Mouse (Mus musculus) stomach, postnatal 0 days (tissue): ENCODE measurements around the gene Ptov1. TPM values are rescaled to one million over a fixed set of nuclear protein-coding genes. Genes with fewer than 3 reads are reported as not detected.

Source experiments
- ATAC-seq: fragments of 200-750 bp; cut with Nextera tagmentation; 2 replicates; pipeline ENCODE4 v1.8.0; 2017; ENCODE audit not compliant: low FRiP score, low TSS enrichment
- DNase-seq: peaks from one replicate; pipeline ENCODE4 v3.0.0-alpha.2; 2016; ENCODE audit warnings: low spot score
- H3K27ac ChIP-seq: fragments of 300-500 bp; sonication (generic); replicated peaks from 2 replicates; pipeline ENCODE4 v1.5.1; 2014; ENCODE audit warnings: mild to moderate bottlenecking, control low read depth
- H3K27me3 ChIP-seq: fragments of 300-500 bp; sonication (generic); 2 replicates; pipeline ENCODE4 v1.6.1; 2014; ENCODE audit warnings: low read length; ENCODE audit not compliant: control insufficient read depth, insufficient read depth
- H3K36me3 ChIP-seq: fragments of 300-500 bp; sonication (generic); 2 replicates; pipeline ENCODE4 v1.6.1; 2014; ENCODE audit warnings: low read length, mixed read lengths; ENCODE audit not compliant: control insufficient read depth, insufficient read depth
- H3K4me1 ChIP-seq: fragments of 300-500 bp; sonication (generic); replicated peaks from 2 replicates; pipeline ENCODE4 v1.6.1; 2014; ENCODE audit warnings: antibody characterized with exemption; ENCODE audit not compliant: control insufficient read depth, insufficient read depth
- H3K4me2 ChIP-seq: fragments of 300-500 bp; sonication (generic); replicated peaks from 2 replicates; pipeline ENCODE4 v1.6.1; 2014; ENCODE audit warnings: low read depth, mild to moderate bottlenecking, control low read depth, moderate library complexity
- H3K4me3 ChIP-seq: fragments of 300-500 bp; sonication (generic); 2 replicates; pipeline ENCODE4 v1.5.1; 2014; ENCODE audit warnings: low read depth, low read length, control low read depth
- H3K9ac ChIP-seq: fragments of 300-500 bp; sonication (generic); 2 replicates; pipeline ENCODE4 v1.6.1; 2014; ENCODE audit warnings: mild to moderate bottlenecking, low read length, control low read depth, mixed read lengths
- H3K9me3 ChIP-seq: fragments of 300-500 bp; sonication (generic); 2 replicates; pipeline ENCODE4 v1.6.1; 2016; ENCODE audit warnings: low read length; ENCODE audit not compliant: control insufficient read depth
- CTCF ChIP-seq: IDR thresholded peaks from 2 replicates; pipeline ENCODE4 v1.5.1; 2016; ENCODE audit warnings: antibody characterized with exemption, low read depth, mild to moderate bottlenecking, moderate library complexity
- EP300 ChIP-seq: optimal IDR thresholded peaks from 2 replicates; pipeline ENCODE3; 2016; ENCODE audit warnings: antibody characterized with exemption
- WGBS: fragments of 180-500 bp; shearing (Covaris S2); extraction: QIAGEN DNeasy Blood & Tissue Kit; methylation state at CpG from one replicate; pipeline ENCODE4 v1.1.7; 2014; 5-methylcytosine and 5-hydroxymethylcytosine counted together
- polyA plus RNA-seq: library from polyadenylated mRNA; unstranded; fragments of >200 nt; fragmentation: Nextera tagmentation; extraction: Ambion mirVana; gene quantifications from 2 replicates; pipeline ENCODE4 v1.2.1, GENCODE M21; 2015

Gene Ptov1
- polyA plus RNA-seq, 1 experiment from 2014 or later: 159 TPM

GRCm38 (mm10) chr7:44856265-44856916 lies 13.2 kb downstream of the Ptov1 start:
- WGBS: 57% methylated on average over 9 of the region's 9 CpGs

GRCm38 (mm10) chr7:44855036-44855435 lies 14.6 kb downstream of the Ptov1 start:
- peak; percentile 3; the same call in 1 of the 2 replicates for ATAC-seq
- Histone ChIP-seq H3K4me2 (peak overlapping the region; percentile 88), H3K9ac (0 out of 2 replicates have a peak overlapping the region, but pooled peaks have one; percentile 72), H3K4me1 (peaks cover 10% of the 10 kb centered on the region), H3K27me3 (no peaks in the 10 kb centered on the region), H3K36me3 (no peaks in the 10 kb centered on the region; the same call in 1 of the 2 replicates), H3K27ac (peak overlapping the region; percentile 88), H3K4me3 (peak overlapping the region; percentile 57), H3K9me3 (no peaks in the 10 kb centered on the region)
- WGBS: 34% methylated on average over 10 of the region's 10 CpGs
- TF ChIP-seq EP300: peak; percentile 67
- TF ChIP-seq CTCF: no peak
- DNase-seq: no peak

More at GRCm38 (mm10) chr7:44856265-44856916, 13.2 kb downstream of the Ptov1 start:
- Histone ChIP-seq H3K9me3 (no peaks in the 10 kb centered on the region), H3K4me3 (peak overlapping the region; percentile 63), H3K27ac (peak overlapping the region; percentile 87), H3K4me2 (peak overlapping the region; percentile 92), H3K27me3 (no peaks in the 10 kb centered on the region), H3K36me3 (no peaks in the 10 kb centered on the region; the same call in 1 of the 2 replicates), H3K4me1 (peaks cover 2% of the 10 kb centered on the region; the same call in 1 of the 2 replicates), H3K9ac (no peak overlapping the region; the same call in 1 of the 2 replicates)
- ATAC-seq (no peak), DNase-seq (no peak)
- TF ChIP-seq CTCF: no peak
- TF ChIP-seq EP300: no peak

DNA sequence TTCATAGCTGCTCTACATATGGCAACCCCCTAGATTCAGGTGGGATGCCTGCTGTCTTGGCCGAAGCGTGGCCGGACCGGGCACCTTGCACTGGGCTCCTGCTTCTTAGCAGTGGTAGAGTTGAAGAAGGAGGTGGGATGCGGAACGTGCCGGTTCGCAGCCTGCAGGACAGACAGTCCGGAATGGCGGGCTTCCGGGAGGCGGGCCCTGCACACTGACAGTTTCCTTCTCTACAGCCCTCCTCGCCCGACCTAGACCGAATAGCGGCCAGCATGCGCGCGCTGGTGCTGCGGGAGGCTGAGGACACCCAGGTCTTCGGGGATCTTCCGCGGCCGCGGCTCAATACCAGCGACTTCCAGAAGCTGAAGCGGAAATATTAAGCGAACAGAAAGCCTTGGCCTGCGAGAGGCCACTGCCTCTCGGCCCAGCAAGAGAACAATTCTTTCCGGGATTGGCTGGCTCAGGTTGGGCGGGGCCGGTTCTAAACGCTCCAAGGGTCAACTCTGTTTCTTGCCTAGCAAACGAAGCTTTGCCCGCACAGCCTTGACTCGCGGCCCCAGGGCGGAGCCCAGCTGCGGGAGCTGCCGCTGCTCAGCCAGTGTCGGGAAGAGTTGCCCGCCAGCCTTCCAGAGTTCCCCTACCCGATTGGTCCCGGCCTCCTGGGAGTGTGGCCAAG lies 15.1 kb downstream of the Ptov1 start:
- peak; percentile 82 for ATAC-seq
- Histone ChIP-seq H3K9ac (peak overlapping the region; percentile 72), H3K4me1 (peaks cover 10% of the 10 kb centered on the region)

DNA sequence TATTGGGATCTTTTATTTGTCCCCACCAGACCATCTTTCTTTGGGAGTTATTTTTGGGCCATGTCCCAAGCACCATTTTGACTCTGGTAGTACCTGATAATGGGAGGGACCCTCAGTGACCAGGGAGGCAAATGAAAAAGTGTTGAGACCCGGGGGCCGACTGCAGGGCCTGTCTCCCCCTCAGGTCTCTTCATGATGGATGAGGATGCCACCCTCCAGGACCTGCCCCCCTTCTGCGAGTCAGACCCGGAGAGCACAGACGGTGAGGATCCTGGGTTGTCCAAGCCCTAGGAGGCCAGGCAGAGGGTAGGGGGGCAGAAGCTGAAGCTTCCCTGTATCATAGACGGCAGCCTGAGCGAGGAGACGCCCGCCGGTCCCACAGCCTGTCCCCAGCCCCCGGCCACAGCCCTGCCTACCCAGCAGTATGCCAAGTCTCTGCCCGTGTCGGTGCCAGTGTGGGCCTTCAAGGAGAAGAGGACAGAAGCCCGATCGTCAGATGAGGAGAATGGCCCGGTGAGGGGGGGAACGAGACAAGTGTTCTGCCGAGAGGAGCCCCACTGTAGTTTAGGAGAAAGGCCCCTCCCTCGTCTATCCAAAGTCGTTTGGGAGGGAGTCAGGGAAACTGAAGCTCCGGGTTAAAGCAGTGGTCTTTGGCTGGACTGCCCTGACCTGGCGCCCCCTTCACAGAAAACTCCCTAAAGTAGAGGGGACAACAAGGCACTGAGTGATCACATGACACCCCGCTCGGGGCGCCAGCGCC lies 15.8 kb downstream of the Ptov1 start:
- no peak for DNase-seq
- ATAC-seq: no peak
- H3K9ac ChIP-seq: peak overlapping the region; percentile 72

More for the DNA sequence above, 15.1 kb downstream of the Ptov1 start:
- H3K27ac ChIP-seq: peak overlapping the region; percentile 88
- H3K36me3 ChIP-seq: no peaks in the 10 kb centered on the region; the same call in 1 of the 2 replicates
- H3K4me3 ChIP-seq: peak overlapping the region; percentile 57
- H3K9me3 ChIP-seq: no peaks in the 10 kb centered on the region
- H3K4me2 ChIP-seq: peak overlapping the region; percentile 88
- 0 out of 2 replicates have a peak, but pooled peaks have one; percentile 1 for TF ChIP-seq CTCF
- TF ChIP-seq EP300: no peak
- DNase-seq: peak; percentile 95
- WGBS: 1% methylated on average over 45 of the region's 45 CpGs
- no peaks in the 10 kb centered on the region for H3K27me3 ChIP-seq

GRCm38 (mm10) chr7:44853065-44853464 lies 16.5 kb downstream of the Ptov1 start:
- H3K4me1 ChIP-seq: peaks cover 10% of the 10 kb centered on the region
- 94% methylated on average over 2 of the region's 2 CpGs for WGBS
- no peaks in the 10 kb centered on the region for H3K9me3 ChIP-seq
- no peak overlapping the region for H3K27ac ChIP-seq
- H3K36me3 ChIP-seq: no peaks in the 10 kb centered on the region; the same call in 1 of the 2 replicates
- DNase-seq (no peak), ATAC-seq (no peak)
- no peak for TF ChIP-seq EP300
- TF ChIP-seq CTCF: no peak
- no peak overlapping the region for H3K4me3 ChIP-seq
- no peaks in the 10 kb centered on the region for H3K27me3 ChIP-seq
- no peak overlapping the region for H3K9ac ChIP-seq
- 0 out of 2 replicates have a peak overlapping the region, but pooled peaks have one; percentile 88 for H3K4me2 ChIP-seq

More for the DNA sequence above, 15.8 kb downstream of the Ptov1 start:
- no peak for TF ChIP-seq CTCF
- no peak for TF ChIP-seq EP300
- H3K27ac ChIP-seq: peak overlapping the region; percentile 88
- no peaks in the 10 kb centered on the region for H3K9me3 ChIP-seq
- no peaks in the 10 kb centered on the region; the same call in 1 of the 2 replicates for H3K36me3 ChIP-seq
- WGBS: 27% methylated on average over 26 of the region's 26 CpGs
- peak overlapping the region; percentile 57 for H3K4me3 ChIP-seq
- H3K4me1 ChIP-seq: peaks cover 10% of the 10 kb centered on the region
- H3K27me3 ChIP-seq: no peaks in the 10 kb centered on the region
- H3K4me2 ChIP-seq: peak overlapping the region; percentile 88
